Mouse (Mus musculus) liver, postnatal 0 days (tissue): ENCODE measurements around the gene Chsy1.

Source experiments
- CTCF ChIP-seq: sonication (generic); IDR thresholded peaks from 2 replicates; pipeline ENCODE4 v1.5.1; 2016; ENCODE audit warnings: antibody characterized with exemption, low read depth
- EP300 ChIP-seq: IDR thresholded peaks from 2 replicates; pipeline ENCODE4 v1.6.1; 2016; ENCODE audit warnings: antibody characterized with exemption, low read depth, mild to moderate bottlenecking

- TF ChIP-seq CTCF: no peak
- no peak for TF ChIP-seq EP300
These were observed 92.3 kb downstream of the Chsy1 start for GRCm38 (mm10) chr7:66201657-66202056.
